Mouse (Mus musculus) kidney, adult 2 months (tissue): ENCODE results near the gene Gm9507.

Experiments used
- CTCF ChIP-seq: fragments of 200-500 bp; conservative IDR thresholded peaks from 2 replicates; pipeline ENCODE4 v1.5.1; 2011; ENCODE audit warnings: low read depth, mild to moderate bottlenecking, control low read depth, low read length, moderate library complexity, mixed read lengths; ENCODE audit not compliant: insufficient read depth, insufficient read length
- POLR2A ChIP-seq: fragments of 200-500 bp; IDR thresholded peaks from one replicate; pipeline ENCODE4 v1.6.1; 2011; ENCODE audit warnings: low read depth, low read length, control low read depth

DNA sequence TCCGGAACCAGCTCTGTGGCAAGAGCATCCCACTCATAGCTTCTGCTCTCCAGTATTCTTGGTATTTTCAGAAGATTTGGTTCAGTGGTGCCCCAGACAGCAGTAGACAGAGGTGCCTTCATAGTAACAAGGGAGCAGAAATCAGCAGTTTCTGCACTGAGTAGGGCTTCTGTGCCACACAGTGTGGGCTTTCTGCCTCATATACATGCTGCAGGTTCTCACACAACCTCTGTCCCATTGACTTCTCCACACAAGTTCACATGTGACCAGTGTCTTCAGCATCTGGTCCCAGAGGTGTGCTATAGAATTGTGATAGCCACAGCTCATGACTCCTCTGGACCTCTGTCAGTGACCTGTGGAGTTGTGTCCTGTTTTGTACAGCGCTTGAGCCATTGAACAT, 23.0 kb downstream of the Gm9507 start:
- TF ChIP-seq CTCF (no peak), POLR2A (no peak)
